24 mouse cellular contexts compared by ENCODE assay signal in genomic region chr3:53981585-53981984, GRCm38 (mm10).
DNase-seq lines count a peak whose midpoint lies in the region; ATAC-seq lines count a peak whose summit lies in the region.
"Had no signal": no experiment of that assay in that cellular context is flagged by ENCODE, and none has a peak within 500 bp of the region (broad histone marks: within the 10 kb centered on the region; RNA-seq: fewer than 3 reads in every experiment).

No protein-coding gene starts in this region.

- no peak overlapping the region for H3K4me2 ChIP-seq in hindbrain, embryonic 12.5 days (replicated peaks)
- H3K4me2 ChIP-seq in intestine, embryonic 16.5 days (ENCODE audit: low read depth, low read length), result no peak overlapping the region
- H3K4me2 ChIP-seq: forebrain, embryonic 13.5 days; hindbrain, embryonic 13.5 days; limb, embryonic 13.5 days; liver, embryonic 11.5 days; midbrain, embryonic 15.5 days had no signal

- peak; percentile 72 for ATAC-seq in granulocyte monocyte progenitor cell, adult 5-6 weeks (replicated peaks; ENCODE audit: poor library complexity, severe bottlenecking)
- no peak for ATAC-seq in hindbrain, embryonic 12.5 days (ENCODE audit: low FRiP score)
- ATAC-seq in intestine, embryonic 16.5 days, result no peak
- ATAC-seq: forebrain, embryonic 13.5 days; intestine, postnatal 0 days; midbrain, embryonic 15.5 days had no signal

- H3K4me3 ChIP-seq in hindbrain, embryonic 12.5 days, result no peak overlapping the region
- H3K4me3 ChIP-seq in intestine, embryonic 16.5 days (ENCODE audit: low read length), result no peak overlapping the region
- H3K4me3 ChIP-seq: forebrain, embryonic 13.5 days; hindbrain, embryonic 13.5 days; left cerebral cortex, adult 2 months; limb, embryonic 13.5 days; midbrain, embryonic 15.5 days had no signal

- H3K4me1 ChIP-seq in hindbrain, embryonic 12.5 days, result no peaks in the 10 kb centered on the region
- no peaks in the 10 kb centered on the region for H3K4me1 ChIP-seq in intestine, embryonic 16.5 days (ENCODE audit: control insufficient read depth, insufficient read depth, low read length)
- H3K4me1 ChIP-seq: forebrain, embryonic 13.5 days; hindbrain, embryonic 13.5 days; limb, embryonic 13.5 days; midbrain, embryonic 15.5 days had no signal

- H3K9ac ChIP-seq in hindbrain, embryonic 12.5 days, result no peak overlapping the region
- no peak overlapping the region for H3K9ac ChIP-seq in intestine, embryonic 16.5 days (ENCODE audit: low read depth, low read length)
- H3K9ac ChIP-seq: forebrain, embryonic 13.5 days; hindbrain, embryonic 13.5 days; limb, embryonic 13.5 days; midbrain, embryonic 15.5 days had no signal

- no peak overlapping the region for H3K27ac ChIP-seq in hindbrain, embryonic 12.5 days
- H3K27ac ChIP-seq in intestine, embryonic 16.5 days (ENCODE audit: low read length), result no peak overlapping the region
- H3K27ac ChIP-seq: forebrain, embryonic 13.5 days; hindbrain, embryonic 13.5 days; left cerebral cortex, adult 2 months; limb, embryonic 13.5 days; midbrain, embryonic 15.5 days; stomach, postnatal 0 days had no signal

- DNase-seq in spleen, adult 18-20 months, result peak; percentile 10 to 14
- DNase-seq in spleen, adult 12 weeks (ENCODE audit: low spot score), result no peak
- peak; percentile 24 to 26 for DNase-seq in B cell, adult 2 months
- peak; percentile 55 for DNase-seq in splenic B cell, adult 2 months (ENCODE audit: low read depth, low spot score)
- DNase-seq: adrenal gland, adult 8-10 months; cerebellum, adult 2 months; cerebellum, postnatal 25 days; gastrocnemius, postnatal 10 days; heart, postnatal 14 days; kidney, postnatal 36 days; lung, postnatal 4 days; right cerebral cortex, adult 18-20 months had no signal

- H3K9me3 ChIP-seq in hindbrain, embryonic 12.5 days (replicated peaks), result no peaks in the 10 kb centered on the region
- H3K9me3 ChIP-seq in intestine, embryonic 16.5 days (ENCODE audit: control insufficient read depth, low read length), result no peaks in the 10 kb centered on the region
- H3K9me3 ChIP-seq: hindbrain, embryonic 13.5 days; limb, embryonic 13.5 days; midbrain, embryonic 15.5 days had no signal

- H3K27me3 ChIP-seq in splenic B cell, adult 2 months (ENCODE audit: control insufficient read depth, insufficient read depth, low read length, poor library complexity, severe bottlenecking), result no peaks in the 10 kb centered on the region
- no peaks in the 10 kb centered on the region for H3K27me3 ChIP-seq in hindbrain, embryonic 12.5 days
- no peaks in the 10 kb centered on the region for H3K27me3 ChIP-seq in intestine, embryonic 16.5 days (replicated peaks; ENCODE audit: control insufficient read depth, insufficient read depth, low read length)
- H3K27me3 ChIP-seq: forebrain, embryonic 13.5 days; hindbrain, embryonic 13.5 days; limb, embryonic 13.5 days; midbrain, embryonic 15.5 days had no signal

- H3K36me3 ChIP-seq in splenic B cell, adult 2 months (ENCODE audit: control insufficient read depth, insufficient read depth, low read length, poor library complexity, severe bottlenecking), result no peaks in the 10 kb centered on the region
- no peaks in the 10 kb centered on the region for H3K36me3 ChIP-seq in hindbrain, embryonic 12.5 days
- H3K36me3 ChIP-seq in intestine, embryonic 16.5 days (ENCODE audit: control insufficient read depth, insufficient read depth, low read length), result no peaks in the 10 kb centered on the region
- H3K36me3 ChIP-seq: G1E; hindbrain, embryonic 13.5 days; limb, embryonic 13.5 days; midbrain, embryonic 15.5 days had no signal
